Mouse (Mus musculus) urinary bladder, postnatal 10 days (tissue): ENCODE measurements around the gene Neurl2.
A peak's percentile ranks its signal among the peaks of the same experiment; 100 is the strongest.

Source experiments
- DNase-seq: peaks from one replicate; pipeline ENCODE4 v3.0.0; 2022; ENCODE audit warnings: low spot score

The Neurl2 gene

GRCm38 (mm10) chr2:164785481-164786387 is 47.5 kb downstream of the Neurl2 start, which contains the start of gene Snx21:
Gene Snx21, plus strand, starts transcription at chr2:164785823.
- DNase-seq, result peak; percentile 68

- DNase-seq, result no peak
Measured at GRCm38 (mm10) chr2:164784869-164785420, 48.3 kb downstream of the Neurl2 start.

- DNase-seq, result no peak
Measured at GRCm38 (mm10) chr2:164783926-164784581, 49.2 kb downstream of the Neurl2 start.

GRCm38 (mm10) chr2:164781876-164782275 is 51.4 kb downstream of the Neurl2 start:
- DNase-seq, result no peak
